Mouse (Mus musculus) frontal cortex, adult (tissue): Measurements from ENCODE around the gene Pafah2.
"Not testable (repeated sequence)": the region's sequence is repeated elsewhere in the genome, so short reads cannot be mapped to it uniquely, and the experiment has no call there.

Experiments used
- ATAC-seq: cut with Nextera tagmentation; 2 replicates; pipeline ENCODE4 v1.9.2; 2017; ENCODE audit warnings: mild to moderate bottlenecking, moderate library complexity, mixed read lengths; ENCODE audit not compliant: low TSS enrichment

Pafah2 gene

GRCm38 (mm10) chr4:134372294-134372747 lies 23.8 kb upstream of the Pafah2 start:
- ATAC-seq, result peak; percentile 71

- no peak for ATAC-seq
These were observed 22.8 kb upstream of the Pafah2 start for GRCm38 (mm10) chr4:134373295-134373694.

GRCm38 (mm10) chr4:134374306-134374705 lies 21.8 kb upstream of the Pafah2 start:
- no peak for ATAC-seq

GRCm38 (mm10) chr4:134378089-134378615 lies 18.0 kb upstream of the Pafah2 start:
- ATAC-seq, result no peak

- ATAC-seq, result no peak
These were observed 16.6 kb upstream of the Pafah2 start for GRCm38 (mm10) chr4:134379510-134379909.

GRCm38 (mm10) chr4:134383750-134384149 lies 12.4 kb upstream of the Pafah2 start, which contains the start of gene Extl1:
Gene Extl1 (minus strand): TSS chr4:134383850.
- ATAC-seq, result not testable (repeated sequence)

GRCm38 (mm10) chr4:134387268-134387667 lies 8.9 kb upstream of the Pafah2 start:
- ATAC-seq, result no peak; the same call in 1 of the 2 replicates

GRCm38 (mm10) chr4:134388397-134388796 lies 7.7 kb upstream of the Pafah2 start:
- ATAC-seq, result no peak

GRCm38 (mm10) chr4:134391636-134392035 lies 4.5 kb upstream of the Pafah2 start:
- ATAC-seq, result no peak

GRCm38 (mm10) chr4:134392595-134392994 lies 3.5 kb upstream of the Pafah2 start:
- ATAC-seq, result peak; percentile 50; the same call in 1 of the 2 replicates

- no peak for ATAC-seq
These were observed 3.1 kb upstream of the Pafah2 start for GRCm38 (mm10) chr4:134393026-134393425.

GRCm38 (mm10) chr4:134395142-134395541 lies 978 bp upstream of the Pafah2 start:
- ATAC-seq, result no peak

- no peak for ATAC-seq
These were observed 1.0 kb downstream of the Pafah2 start for GRCm38 (mm10) chr4:134397121-134397520.

- no peak for ATAC-seq
These were observed 1.6 kb downstream of the Pafah2 start for GRCm38 (mm10) chr4:134397732-134398131.

GRCm38 (mm10) chr4:134400206-134400605 lies 4.1 kb downstream of the Pafah2 start:
- no peak for ATAC-seq

GRCm38 (mm10) chr4:134401181-134401661 lies 5.1 kb downstream of the Pafah2 start:
- peak; percentile 31; the same call in 1 of the 2 replicates for ATAC-seq

GRCm38 (mm10) chr4:134401856-134402570 lies 5.9 kb downstream of the Pafah2 start:
- no peak for ATAC-seq

- no peak for ATAC-seq
These were observed 6.6 kb downstream of the Pafah2 start for GRCm38 (mm10) chr4:134402571-134403262.

- ATAC-seq, result no peak
These were observed 7.6 kb downstream of the Pafah2 start for GRCm38 (mm10) chr4:134403721-134404120.

GRCm38 (mm10) chr4:134409286-134409685 lies 13.2 kb downstream of the Pafah2 start:
- ATAC-seq, result no peak

GRCm38 (mm10) chr4:134416177-134416576 lies 20.1 kb downstream of the Pafah2 start:
- peak; percentile 48 for ATAC-seq

- peak; percentile 89 for ATAC-seq
These were observed 20.5 kb downstream of the Pafah2 start for GRCm38 (mm10) chr4:134416602-134417001.

GRCm38 (mm10) chr4:134417111-134417510 lies 21.0 kb downstream of the Pafah2 start:
- ATAC-seq, result no peak
